In the genomic region with DNA sequence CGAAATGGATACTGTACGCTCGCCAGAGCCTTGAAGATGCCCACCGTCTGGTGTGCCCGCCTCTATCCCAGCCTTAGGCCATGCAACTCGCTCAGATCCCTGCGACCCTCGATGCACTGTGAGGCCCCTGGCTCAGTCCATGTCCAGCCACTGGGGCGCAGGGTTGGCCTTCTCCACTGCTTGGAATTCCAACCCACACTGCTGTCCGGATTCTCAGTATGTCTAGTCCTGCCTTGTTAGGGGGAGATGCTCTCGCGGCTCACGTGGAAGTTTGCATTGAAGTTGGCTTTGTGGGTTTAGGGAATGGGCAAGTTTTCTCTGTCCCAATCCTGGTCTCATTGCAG, we compare ENCODE assay signal across 8 mouse cellular contexts. TPM values are rescaled to one million over a fixed set of nuclear protein-coding genes. Genes with fewer than 3 reads are reported as not detected.
A peak's percentile ranks its signal among the peaks of the same experiment; 100 is the strongest.
DNase-seq lines count a peak whose midpoint lies in the region; ATAC-seq and TF ChIP-seq lines count a peak whose summit lies in the region.

No protein-coding gene starts in this region.

- no peaks in the 10 kb centered on the region for H3K79me2 ChIP-seq in liver, adult 2 months (ENCODE audit: control insufficient read depth, insufficient read depth, low read length)

- no peaks in the 10 kb centered on the region for H3K4me1 ChIP-seq in liver, adult 2 months (ENCODE audit: control insufficient read depth, insufficient read depth, low read length)
- H3K4me1 ChIP-seq in embryonic facial prominence, embryonic 14.5 days (ENCODE audit: control insufficient read depth, insufficient read depth, low read length): peaks cover 5% of the 10 kb centered on the region
- peaks cover 3% of the 10 kb centered on the region; the same call in 1 of the 2 replicates for H3K4me1 ChIP-seq in intestine, postnatal 0 days (replicated peaks; ENCODE audit: control insufficient read depth, insufficient read depth, low read length)
- H3K4me1 ChIP-seq in neural tube, embryonic 13.5 days (replicated peaks): peaks cover 19% of the 10 kb centered on the region

- peak; percentile 14; the same call in 1 of the 2 replicates for ATAC-seq in embryonic facial prominence, embryonic 14.5 days (ENCODE audit: low read depth)
- no peak; the same call in 1 of the 2 replicates for ATAC-seq in intestine, postnatal 0 days
- ATAC-seq in neural tube, embryonic 13.5 days (ENCODE audit: low read depth): peak; percentile 45; the same call in 1 of the 2 replicates

- no peak for TF ChIP-seq POLR2A in liver, adult 2 months (IDR thresholded peaks at IDR 0.05; ENCODE audit: extremely low read depth, insufficient read depth, low read length)

- H3K36me3 ChIP-seq in liver, adult 2 months (ENCODE audit: control insufficient read depth, insufficient read depth, low read length): no peaks in the 10 kb centered on the region
- no peaks in the 10 kb centered on the region for H3K36me3 ChIP-seq in embryonic facial prominence, embryonic 14.5 days (ENCODE audit: control insufficient read depth, insufficient read depth, low read length)
- no peaks in the 10 kb centered on the region for H3K36me3 ChIP-seq in intestine, postnatal 0 days (ENCODE audit: control insufficient read depth, insufficient read depth)
- H3K36me3 ChIP-seq in neural tube, embryonic 13.5 days: no peaks in the 10 kb centered on the region

- H3K4me2 ChIP-seq in embryonic facial prominence, embryonic 14.5 days (ENCODE audit: low read depth, low read length): peak overlapping the region; percentile 80
- peak overlapping the region; percentile 73 for H3K4me2 ChIP-seq in intestine, postnatal 0 days (replicated peaks; ENCODE audit: low read depth)
- peak overlapping the region; percentile 89 for H3K4me2 ChIP-seq in neural tube, embryonic 13.5 days

- H3K4me3 ChIP-seq in liver, adult 2 months (ENCODE audit: insufficient read depth, low read depth, low read length): peak overlapping the region; percentile 62
- peak overlapping the region; percentile 78 for H3K4me3 ChIP-seq in embryonic facial prominence, embryonic 14.5 days (ENCODE audit: low read depth, low read length)
- peak overlapping the region; percentile 78 for H3K4me3 ChIP-seq in intestine, postnatal 0 days (ENCODE audit: low read depth, low read length)
- peak overlapping the region; percentile 55 for H3K4me3 ChIP-seq in neural tube, embryonic 13.5 days

- peaks cover 5% of the 10 kb centered on the region; the same call in 1 of the 2 replicates for H3K27me3 ChIP-seq in liver, adult 2 months (ENCODE audit: control insufficient read depth, insufficient read depth, low read length)
- H3K27me3 ChIP-seq in embryonic facial prominence, embryonic 14.5 days (replicated peaks; ENCODE audit: control insufficient read depth, insufficient read depth, low read length): peaks cover 9% of the 10 kb centered on the region; the same call in 1 of the 2 replicates
- peaks cover 19% of the 10 kb centered on the region for H3K27me3 ChIP-seq in intestine, postnatal 0 days (replicated peaks; ENCODE audit: control insufficient read depth, insufficient read depth, low read length)
- H3K27me3 ChIP-seq in neural tube, embryonic 13.5 days: peaks cover 14% of the 10 kb centered on the region

- DNase-seq in liver, adult 2 months (ENCODE audit: extremely low read depth, low read depth, low spot score): no peak
- DNase-seq in liver: no peak
- no peak for DNase-seq in embryonic facial prominence, embryonic 14.5 days (ENCODE audit: low spot score)
- no peak for DNase-seq in urinary bladder, postnatal 25 days (ENCODE audit: low spot score)
- no peak for DNase-seq in cerebellum, postnatal 10 days
- no peak for DNase-seq in ovary, postnatal 36 days (ENCODE audit: low spot score)

- H3K27ac ChIP-seq in liver, adult 2 months (replicated peaks; ENCODE audit: insufficient read depth, low read depth, low read length): no peak overlapping the region
- H3K27ac ChIP-seq in embryonic facial prominence, embryonic 14.5 days (replicated peaks; ENCODE audit: low read depth, low read length): peak overlapping the region; percentile 82; the same call in 1 of the 2 replicates
- H3K27ac ChIP-seq in intestine, postnatal 0 days (ENCODE audit: low read depth, low read length): no peak overlapping the region; the same call in 1 of the 2 replicates
- peak overlapping the region; percentile 91 for H3K27ac ChIP-seq in neural tube, embryonic 13.5 days (replicated peaks)

- no peak overlapping the region for H3K9ac ChIP-seq in liver, adult 2 months (ENCODE audit: low read depth, low read length)
- H3K9ac ChIP-seq in embryonic facial prominence, embryonic 14.5 days (ENCODE audit: low read depth, low read length): peak overlapping the region; percentile 84
- H3K9ac ChIP-seq in intestine, postnatal 0 days (ENCODE audit: low read depth, low read length): peak overlapping the region; percentile 52; the same call in 1 of the 2 replicates
- H3K9ac ChIP-seq in neural tube, embryonic 13.5 days: peak overlapping the region; percentile 83

- no peak for TF ChIP-seq CTCF in liver, adult 2 months (IDR thresholded peaks at IDR 0.05; ENCODE audit: low read depth, low read length)
- no peak for TF ChIP-seq CTCF in intestine, postnatal 0 days (IDR thresholded peaks at IDR 0.05; ENCODE audit: low read depth)

- H3K9me3 ChIP-seq in embryonic facial prominence, embryonic 14.5 days (ENCODE audit: control insufficient read depth, low read length): no peaks in the 10 kb centered on the region
- no peaks in the 10 kb centered on the region for H3K9me3 ChIP-seq in intestine, postnatal 0 days (ENCODE audit: control insufficient read depth)
- H3K9me3 ChIP-seq in neural tube, embryonic 13.5 days: no peaks in the 10 kb centered on the region

- WGBS in liver, adult 2 months: 2% methylated on average over 13 of the region's 13 CpGs
- 1% methylated on average over 11 of the region's 13 CpGs for WGBS in embryonic facial prominence, embryonic 14.5 days
- WGBS in intestine, postnatal 0 days: under 1% methylated on average over 13 of the region's 13 CpGs
- WGBS in neural tube, embryonic 13.5 days: under 1% methylated on average over 13 of the region's 13 CpGs

RNA-seq across cellular contexts. Expression of gene Kcnab2, which starts 0.5 kb away (rescaled TPM):
- total RNA-seq in liver, adult 2 months (2014; rRNA removed): 0.37 and 1.1 TPM in 2 replicates
- 0.59 and 0.76 TPM in 2 replicates for polyA plus RNA-seq in liver, adult 2 months (2012; rRNA removed)
- 9.2 and 12.1 TPM in 2 replicates for polyA plus RNA-seq in embryonic facial prominence, embryonic 14.5 days (2014; fragmentation: Nextera tagmentation; extraction: Ambion mirVana)
- 1.1 and 2.0 TPM in 2 replicates for polyA plus RNA-seq in intestine, postnatal 0 days (2015; fragmentation: Nextera tagmentation; extraction: Ambion mirVana)
- 29.3 and 32.6 TPM in 2 replicates for polyA plus RNA-seq in neural tube, embryonic 13.5 days (2015; fragmentation: Nextera tagmentation; extraction: Ambion mirVana)

RNA-seq across cellular contexts. Expression of gene Nphp4, which starts 1.7 kb away (rescaled TPM):
- total RNA-seq in liver, adult 2 months (2014; rRNA removed): not detected in 2 replicates
- polyA plus RNA-seq in liver, adult 2 months (2012; rRNA removed): 0.04 and 0.07 TPM in 2 replicates
- polyA plus RNA-seq in embryonic facial prominence, embryonic 14.5 days (2014; fragmentation: Nextera tagmentation; extraction: Ambion mirVana): 3.4 and 4.5 TPM in 2 replicates
- polyA plus RNA-seq in intestine, postnatal 0 days (2015; fragmentation: Nextera tagmentation; extraction: Ambion mirVana): 0.47 and 0.48 TPM in 2 replicates
- 4.9 and 5.4 TPM in 2 replicates for polyA plus RNA-seq in neural tube, embryonic 13.5 days (2015; fragmentation: Nextera tagmentation; extraction: Ambion mirVana)

Comparison
In these comparisons a context has a peak if more than half of its experiments do, and no peak if none do; other contexts are left out.
1. H3K27ac ChIP-seq: peak in embryonic facial prominence, embryonic 14.5 days (single experiment) and neural tube, embryonic 13.5 days (single experiment); none in liver, adult 2 months (single experiment) and intestine, postnatal 0 days (single experiment).
2. Peak in every context shown above with its lines, with median percentiles within 50 percentile points of each other: H3K4me3 ChIP-seq and H3K4me2 ChIP-seq.